Mouse (Mus musculus) layer of hippocampus, postnatal 14 days (tissue): ENCODE results near the gene Tmem255a. TPM values are rescaled to one million over a fixed set of nuclear protein-coding genes. Genes with fewer than 3 reads are reported as not detected.

ENCODE experiments used
- DNase-seq, 2 experiments: peaks; one replicate each; pipeline ENCODE4 v3.0.0; 2021 to 2022; ENCODE audit warnings: low spot score in 2 of 2, mixed read lengths in 1 of 2
- microRNA-seq, 2 experiments: library from miRNA; unstranded; fragments of <30 nt; microRNA quantifications; one replicate each; pipeline ENCODE4 v1.2.0; 2021
- total RNA-seq, 2 experiments: library from RNA; stranded (reverse); gene quantifications; 2 replicates each; pipeline ENCODE4 v1.2.3; 2021

The Tmem255a gene
- total RNA-seq, 2 experiments from 2014 or later: 15.5 to 18.8 TPM

DNA sequence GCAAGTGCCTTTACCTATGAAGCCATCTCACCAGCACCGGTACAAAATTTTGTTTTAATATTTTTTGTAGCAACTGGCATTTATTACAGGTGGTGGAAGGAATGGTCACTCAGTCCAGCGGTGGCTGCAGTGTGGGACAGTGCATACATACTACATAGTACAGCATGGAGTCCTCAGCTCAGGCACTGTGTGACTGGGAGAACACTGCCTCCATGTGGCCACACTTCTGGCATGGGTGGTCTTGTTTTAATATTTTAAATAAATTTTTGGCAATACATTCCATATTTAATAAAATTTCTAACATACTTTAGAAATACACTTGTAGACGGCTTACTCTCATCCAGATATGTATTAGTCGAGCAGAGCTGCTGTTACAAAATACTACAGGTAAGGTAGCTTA, 85.6 kb downstream of the Tmem255a start:
- DNase-seq: no peak

DNA sequence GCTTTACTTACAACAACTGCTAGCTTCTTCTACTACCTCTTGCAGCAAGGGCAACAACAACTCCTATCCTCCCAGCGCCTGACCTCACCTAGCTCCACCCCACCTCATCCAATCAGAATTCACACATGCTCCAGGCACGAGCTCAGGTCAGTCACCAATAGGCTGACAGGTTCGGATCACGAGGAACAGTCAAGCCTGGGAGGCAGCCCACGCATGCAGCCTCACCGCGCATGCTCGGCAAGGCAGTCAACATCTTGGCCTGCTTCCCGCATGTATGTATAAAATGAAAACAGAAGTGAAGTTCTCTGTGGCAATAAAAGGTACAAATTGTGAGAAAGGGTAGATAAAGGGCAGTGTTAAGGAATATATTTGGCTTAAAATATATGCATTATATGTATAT, 86.2 kb downstream of the Tmem255a start:
- DNase-seq: no peak

DNA sequence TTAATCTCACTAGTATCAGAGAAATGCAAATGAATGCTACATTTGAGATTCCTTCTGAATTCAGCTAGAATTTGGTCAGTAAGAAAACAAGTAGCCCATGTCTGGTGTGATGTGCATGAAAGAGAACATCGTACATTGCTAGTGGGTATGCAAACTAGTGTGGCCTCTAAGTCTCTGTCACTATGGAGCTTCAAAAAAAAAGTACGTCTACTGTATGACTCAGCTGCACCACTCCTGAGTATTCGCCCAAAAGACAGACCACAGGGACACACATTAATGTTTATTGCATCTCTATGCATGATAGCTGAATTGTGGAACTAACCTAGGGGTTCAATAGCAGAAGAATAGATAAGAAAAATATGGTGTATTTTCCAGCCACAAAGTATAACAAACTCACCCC, 86.9 kb downstream of the Tmem255a start:
- DNase-seq: no peak

DNA sequence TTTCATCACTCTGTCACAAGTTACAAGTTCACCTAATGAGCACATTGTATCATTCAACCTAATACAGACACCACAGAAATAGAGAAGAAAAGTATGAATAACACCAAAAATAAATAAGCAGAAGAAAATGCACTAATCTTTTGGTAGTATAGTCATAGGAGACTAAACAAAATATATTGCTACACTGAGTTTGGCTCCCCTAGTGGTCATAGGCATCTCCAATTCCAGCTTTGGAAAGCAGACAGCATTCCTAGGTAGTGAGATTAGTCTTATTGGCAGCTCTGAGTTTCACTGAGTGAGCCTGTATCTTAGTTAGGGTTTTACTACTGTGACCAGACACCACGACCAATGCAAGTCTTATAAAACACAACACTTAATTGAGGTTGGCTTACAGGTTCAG, 93.1 kb downstream of the Tmem255a start:
- no peak for DNase-seq

Small RNA genes lying within 50 kb of the gene (microRNA-seq; reads per million reads assigned to microRNA genes)
- gene Mir3110: 0 reads per million in 2 experiments

Other genes starting within 250 kb of the Tmem255a start
- not detected for gene Btg1-ps1, start 233.6 kb downstream of the Tmem255a start, total RNA-seq
- not detected for gene Btg1-ps2, start 209.3 kb downstream of the Tmem255a start, total RNA-seq
- not detected for gene Rhox10, start 186.0 kb downstream of the Tmem255a start, total RNA-seq
- gene Rhox11, start 167.3 kb downstream of the Tmem255a start, total RNA-seq: not detected
- not detected for gene Rhox12, start 141.5 kb downstream of the Tmem255a start, total RNA-seq
- not detected for gene Rhox13, start 131.2 kb downstream of the Tmem255a start, total RNA-seq
- 10 to 100 TPM; 21.6 to 22.8 TPM for gene Zbtb33, start 62.6 kb downstream of the Tmem255a start, total RNA-seq
- not detected for gene Atp1b4, start 63.7 kb upstream of the Tmem255a start, total RNA-seq
- 10 to 100 TPM; 66.3 to 73.2 TPM for gene Lamp2, start 204.0 kb upstream of the Tmem255a start, total RNA-seq